Mouse (Mus musculus) thymus, postnatal 4 days (tissue): ENCODE measurements at regions not wholly inside any gene's neighbourhood (a gene's known extent, or its start where the extent isn't known, plus 50 kb on each side); places are given as distances from the start of the nearest gene placed in this dataset.
"Not testable (repeated sequence)": the region's sequence is repeated elsewhere in the genome, so short reads cannot be mapped to it uniquely, and the experiment has no call there.

Experiments used
- DNase-seq: peaks from one replicate; pipeline ENCODE4 v3.0.0; 2021

DNA sequence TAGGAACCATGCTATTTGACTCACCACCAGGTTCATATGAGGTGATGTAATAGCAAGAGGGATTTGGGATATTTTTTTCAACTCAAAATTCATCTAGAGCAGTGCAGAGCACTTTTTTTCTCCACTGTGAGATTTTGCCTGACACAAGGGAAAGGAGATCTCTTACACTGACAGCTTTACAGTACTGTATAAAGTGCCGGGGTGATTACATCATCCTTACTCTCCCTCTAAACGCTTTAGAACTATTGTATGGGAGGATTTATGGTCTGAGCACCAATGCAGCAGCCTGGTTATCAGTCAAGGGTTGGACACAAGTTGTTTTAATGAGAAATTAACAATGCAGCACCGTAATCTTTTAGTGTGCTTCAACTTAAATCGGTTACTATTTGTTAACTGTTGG is 196.5 kb downstream of the Bmp2 start:
- no peak for DNase-seq

DNA sequence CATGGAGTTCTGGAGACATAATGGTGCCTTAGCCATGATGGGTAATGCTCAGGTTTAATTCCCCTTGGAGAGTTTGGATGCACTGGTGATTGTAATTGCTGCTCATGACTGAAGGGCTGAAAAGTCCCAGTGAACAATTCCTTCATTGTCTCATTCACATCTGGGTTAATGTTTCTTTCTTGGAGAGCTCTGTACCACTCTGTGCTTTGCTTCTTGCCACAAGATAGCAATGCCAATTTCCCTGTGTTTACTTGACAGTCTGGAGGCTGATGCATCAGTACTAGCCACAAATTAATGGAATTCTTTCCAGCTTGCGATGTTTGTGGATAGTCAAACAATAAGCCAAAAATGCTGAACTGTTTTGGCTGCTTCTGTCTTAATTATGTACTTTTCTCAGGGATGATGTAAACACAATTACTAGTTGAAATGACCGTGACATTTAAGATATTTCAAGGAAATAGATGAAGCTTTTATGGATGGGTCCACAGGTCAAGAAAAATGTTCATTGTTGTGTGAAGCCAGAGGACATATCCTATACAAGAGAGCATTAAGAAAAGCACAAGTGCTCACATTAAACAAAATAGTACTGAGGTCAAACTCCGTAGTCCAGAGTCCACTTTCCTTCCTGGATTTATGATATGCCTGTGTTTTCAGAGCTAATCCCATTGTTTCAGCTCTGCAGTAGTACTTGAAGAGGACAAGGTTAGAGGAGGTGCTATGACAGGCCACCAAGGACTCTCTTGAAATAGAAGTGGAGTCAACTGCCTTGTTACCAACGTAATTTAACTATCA is 198.1 kb downstream of the Bmp2 start:
- no peak for DNase-seq

- DNase-seq = no peak
Measured at GRCm38 (mm10) chr2:133754088-133754487, 202.1 kb downstream of the Bmp2 start.

DNA sequence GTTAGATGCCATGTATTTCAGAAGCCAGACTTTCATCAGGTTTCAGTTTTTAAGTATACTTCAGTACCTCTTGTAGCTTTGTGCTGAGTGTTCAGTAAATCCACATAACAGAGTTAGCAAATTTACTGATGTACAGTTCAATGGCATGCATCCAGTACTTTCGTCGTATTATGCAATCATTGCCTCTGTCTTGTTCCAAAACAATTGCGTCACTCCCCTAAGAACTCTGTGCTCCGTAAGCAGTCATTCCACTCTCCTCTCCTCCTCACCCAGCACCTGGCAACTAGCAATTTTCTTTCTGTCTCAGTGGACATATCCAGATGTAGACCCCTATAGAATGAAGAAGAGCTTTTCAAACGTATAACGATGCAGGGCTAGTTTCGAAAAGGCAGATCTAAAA is 209.5 kb downstream of the Bmp2 start:
- no peak for DNase-seq

DNA sequence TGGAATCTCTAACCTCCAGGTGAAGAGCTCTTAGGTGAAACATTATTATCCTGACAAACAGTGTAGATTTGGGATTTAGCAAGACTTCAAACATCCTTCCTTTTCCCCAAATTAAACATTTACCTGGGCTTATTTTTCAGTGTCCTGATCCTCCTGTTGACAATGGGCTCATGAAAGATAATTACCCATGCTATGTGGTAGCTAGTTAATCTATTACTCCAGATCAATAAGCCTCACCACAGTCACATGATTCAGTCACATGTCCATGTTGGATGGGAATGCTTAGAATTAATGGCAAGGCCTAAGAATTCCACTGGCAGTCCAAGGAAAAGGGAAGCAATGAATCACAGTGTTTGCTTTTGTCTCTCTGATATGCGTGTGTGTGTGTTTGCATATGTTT is 216.6 kb downstream of the Bmp2 start:
- DNase-seq = no peak

GRCm38 (mm10) chr2:133783588-133784342 is 231.8 kb downstream of the Bmp2 start:
- no peak for DNase-seq

DNA sequence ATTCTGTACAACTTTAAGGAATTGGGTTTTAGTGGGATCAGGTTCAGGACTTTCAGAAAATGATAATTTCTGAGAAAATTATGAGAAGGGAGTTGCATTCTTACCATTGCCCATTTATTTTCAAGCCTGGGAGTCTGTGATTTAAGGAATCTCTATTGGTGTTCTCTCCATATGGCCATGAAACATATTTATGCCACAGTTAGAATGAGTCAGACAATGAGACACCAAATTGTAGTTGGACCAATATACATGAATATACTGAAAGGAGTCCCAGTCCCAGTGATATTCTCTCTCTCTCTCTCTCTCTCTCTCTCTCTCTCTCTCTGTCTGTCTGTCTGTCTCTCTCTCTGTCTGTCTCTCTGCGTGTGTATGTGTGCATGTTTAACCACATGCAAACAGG is 239.1 kb downstream of the Bmp2 start:
- DNase-seq = no peak

GRCm38 (mm10) chr2:133793293-133793692 is 241.3 kb downstream of the Bmp2 start:
- peak; percentile 6 for DNase-seq

DNA sequence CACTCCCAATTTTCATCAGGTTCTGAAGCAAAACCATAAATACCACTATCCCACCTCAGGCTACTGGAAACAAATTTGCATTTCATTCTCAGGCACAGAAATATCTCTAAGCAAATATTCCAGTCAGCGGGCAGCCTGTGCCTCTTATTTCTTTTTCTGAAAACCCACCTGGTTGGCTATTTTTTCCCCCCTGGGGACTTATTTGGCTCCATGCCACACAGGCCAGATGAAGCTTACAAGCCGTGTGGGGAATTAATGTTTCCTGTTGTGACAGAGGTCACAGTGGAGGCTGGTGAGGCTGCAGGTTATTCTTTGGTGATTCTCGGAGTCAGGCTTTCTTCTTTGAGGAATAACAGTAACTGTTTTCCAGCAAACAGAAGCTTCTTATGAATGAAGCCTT is 250.7 kb downstream of the Bmp2 start:
- DNase-seq = no peak

DNA sequence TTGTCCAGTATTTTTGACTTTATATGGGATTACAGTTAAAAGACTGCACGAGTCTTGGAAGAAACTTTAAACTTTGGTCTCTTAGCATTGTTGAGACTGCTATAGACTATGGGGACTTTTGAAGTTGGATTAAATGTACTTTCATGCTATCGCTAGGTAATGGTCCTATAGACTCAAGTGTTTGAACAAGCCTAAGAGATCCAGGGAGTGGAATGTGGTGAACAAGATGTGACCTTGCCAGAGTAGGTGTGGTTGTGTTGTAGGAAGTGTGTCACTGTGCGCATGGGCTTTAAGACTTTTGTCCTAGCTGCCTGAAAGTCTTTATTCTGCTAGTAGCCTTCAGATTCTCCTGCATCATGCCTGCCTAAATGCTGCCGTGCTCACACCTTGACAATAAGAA is 269.5 kb downstream of the Bmp2 start:
- DNase-seq = no peak

GRCm38 (mm10) chr2:133829406-133829805 is 277.4 kb downstream of the Bmp2 start:
- DNase-seq = no peak

- DNase-seq = no peak
Measured at GRCm38 (mm10) chr2:133850485-133850884, 298.5 kb downstream of the Bmp2 start.

GRCm38 (mm10) chr2:133874982-133875381 is 323.0 kb downstream of the Bmp2 start:
- DNase-seq = not testable (repeated sequence)

GRCm38 (mm10) chr2:133883682-133884081 is 331.7 kb downstream of the Bmp2 start:
- DNase-seq = no peak

- DNase-seq = no peak
Measured at GRCm38 (mm10) chr2:133906269-133906668, 354.3 kb downstream of the Bmp2 start.
